Mouse (Mus musculus): ENCODE results near the gene Fam189a1. TPM values are rescaled to one million over a fixed set of nuclear protein-coding genes. Genes with fewer than 3 reads are reported as not detected.

Gene Fam189a1
- polyA plus RNA-seq, 1 experiment from 2014 or later = 5.0 TPM

GRCm38 (mm10) chr7:64728816-64729215 is 427.6 kb downstream of the Fam189a1 start:
- no peak overlapping the region for H3K4me3 ChIP-seq
- H3K4me2 ChIP-seq (replicated peaks) = no peak overlapping the region
- no peaks in the 10 kb centered on the region for H3K36me3 ChIP-seq
- no peak overlapping the region for H3K9ac ChIP-seq (replicated peaks)
- WGBS = 89% methylated on average over 3 of the region's 3 CpGs
- no peak for ATAC-seq (replicated peaks)
- H3K9me3 ChIP-seq = no peaks in the 10 kb centered on the region
- H3K27me3 ChIP-seq = no peaks in the 10 kb centered on the region
- H3K27ac ChIP-seq (replicated peaks) = peak overlapping the region; percentile 62; the same call in 1 of the 2 replicates
- H3K4me1 ChIP-seq = peaks cover 22% of the 10 kb centered on the region

- WGBS = 53% methylated on average over 5 of the region's 5 CpGs
- H3K4me1 ChIP-seq = peaks cover 22% of the 10 kb centered on the region
- H3K27ac ChIP-seq (replicated peaks) = peak overlapping the region; percentile 62
- H3K4me3 ChIP-seq = no peak overlapping the region
- H3K27me3 ChIP-seq = no peaks in the 10 kb centered on the region
- H3K36me3 ChIP-seq = no peaks in the 10 kb centered on the region
- no peak overlapping the region for H3K9ac ChIP-seq (replicated peaks)
- H3K4me2 ChIP-seq (replicated peaks) = no peak overlapping the region
- H3K9me3 ChIP-seq = no peaks in the 10 kb centered on the region
- peak; percentile 51 for ATAC-seq (replicated peaks)
Observed at GRCm38 (mm10) chr7:64728181-64728591, 428.2 kb downstream of the Fam189a1 start.

- peak overlapping the region; percentile 32; the same call in 1 of the 2 replicates for H3K27ac ChIP-seq (replicated peaks)
- H3K9me3 ChIP-seq = no peaks in the 10 kb centered on the region
- H3K4me1 ChIP-seq = peaks cover 22% of the 10 kb centered on the region
- no peaks in the 10 kb centered on the region for H3K27me3 ChIP-seq
- H3K4me2 ChIP-seq (replicated peaks) = no peak overlapping the region
- no peak overlapping the region for H3K4me3 ChIP-seq
- H3K9ac ChIP-seq (replicated peaks) = no peak overlapping the region
- H3K36me3 ChIP-seq = no peaks in the 10 kb centered on the region
- WGBS = 48% methylated on average over 6 of the region's 6 CpGs
- no peak for ATAC-seq (replicated peaks)
Observed at GRCm38 (mm10) chr7:64725967-64726695, 430.2 kb downstream of the Fam189a1 start.

- ATAC-seq (replicated peaks) = no peak
- H3K4me1 ChIP-seq = peaks cover 17% of the 10 kb centered on the region
- H3K4me2 ChIP-seq (replicated peaks) = no peak overlapping the region
- 82% methylated on average over 1 of the region's 1 CpGs for WGBS
- no peak overlapping the region for H3K4me3 ChIP-seq
- no peaks in the 10 kb centered on the region for H3K36me3 ChIP-seq
- H3K9me3 ChIP-seq = no peaks in the 10 kb centered on the region
- H3K9ac ChIP-seq (replicated peaks) = no peak overlapping the region
- H3K27me3 ChIP-seq = no peaks in the 10 kb centered on the region
- no peak overlapping the region for H3K27ac ChIP-seq (replicated peaks)
Observed at GRCm38 (mm10) chr7:64724409-64724808, 432.0 kb downstream of the Fam189a1 start.

GRCm38 (mm10) chr7:64723313-64723712 is 433.1 kb downstream of the Fam189a1 start:
- H3K9ac ChIP-seq (replicated peaks) = no peak overlapping the region
- 76% methylated on average over 3 of the region's 3 CpGs for WGBS

GRCm38 (mm10) chr7:64716286-64716685 is 440.1 kb downstream of the Fam189a1 start:
- H3K4me1 ChIP-seq = no peaks in the 10 kb centered on the region
- no peak for ATAC-seq (replicated peaks)
- H3K27me3 ChIP-seq = no peaks in the 10 kb centered on the region
- 55% methylated on average over 2 of the region's 2 CpGs for WGBS
- no peak overlapping the region for H3K9ac ChIP-seq (replicated peaks)
- no peak overlapping the region for H3K4me2 ChIP-seq (replicated peaks)
- no peaks in the 10 kb centered on the region for H3K9me3 ChIP-seq
- no peaks in the 10 kb centered on the region for H3K36me3 ChIP-seq
- no peak overlapping the region for H3K27ac ChIP-seq (replicated peaks)
- H3K4me3 ChIP-seq = no peak overlapping the region

More at GRCm38 (mm10) chr7:64723313-64723712, 433.1 kb downstream of the Fam189a1 start:
- H3K4me1 ChIP-seq = peaks cover 11% of the 10 kb centered on the region
- no peaks in the 10 kb centered on the region for H3K36me3 ChIP-seq
- peak overlapping the region; percentile 45; the same call in 1 of the 2 replicates for H3K27ac ChIP-seq (replicated peaks)
- ATAC-seq (replicated peaks) = no peak; the same call in 1 of the 2 replicates
- H3K9me3 ChIP-seq = no peaks in the 10 kb centered on the region
- H3K4me2 ChIP-seq (replicated peaks) = no peak overlapping the region
- no peaks in the 10 kb centered on the region for H3K27me3 ChIP-seq
- H3K4me3 ChIP-seq = no peak overlapping the region

GRCm38 (mm10) chr7:64709520-64710262 is 446.7 kb downstream of the Fam189a1 start:
- 85% methylated on average over 13 of the region's 13 CpGs for WGBS
- no peak overlapping the region for H3K9ac ChIP-seq (replicated peaks)
- H3K27ac ChIP-seq (replicated peaks) = no peak overlapping the region
- H3K9me3 ChIP-seq = no peaks in the 10 kb centered on the region
- no peak overlapping the region for H3K4me3 ChIP-seq
- no peaks in the 10 kb centered on the region for H3K36me3 ChIP-seq
- no peaks in the 10 kb centered on the region for H3K4me1 ChIP-seq
- ATAC-seq (replicated peaks) = no peak; the same call in 1 of the 2 replicates
- H3K27me3 ChIP-seq = no peaks in the 10 kb centered on the region
- H3K4me2 ChIP-seq (replicated peaks) = no peak overlapping the region

- H3K4me1 ChIP-seq = no peaks in the 10 kb centered on the region
- H3K9ac ChIP-seq (replicated peaks) = no peak overlapping the region
- H3K27me3 ChIP-seq = no peaks in the 10 kb centered on the region
- 80% methylated on average over 4 of the region's 4 CpGs for WGBS
- no peaks in the 10 kb centered on the region for H3K9me3 ChIP-seq
- H3K36me3 ChIP-seq = no peaks in the 10 kb centered on the region
- H3K4me3 ChIP-seq = no peak overlapping the region
- no peak overlapping the region for H3K27ac ChIP-seq (replicated peaks)
- H3K4me2 ChIP-seq (replicated peaks) = no peak overlapping the region
- no peak for ATAC-seq (replicated peaks)
Observed at GRCm38 (mm10) chr7:64708176-64708575, 448.2 kb downstream of the Fam189a1 start.

Small RNA genes lying within 50 kb of the gene (microRNA-seq; reads per million reads assigned to microRNA genes)
- gene Gm25249 = not detected

All from forebrain, embryonic 15.5 days (tissue).